Mouse (Mus musculus): ENCODE measurements around the gene Prr15l.

The Prr15l gene

DNA sequence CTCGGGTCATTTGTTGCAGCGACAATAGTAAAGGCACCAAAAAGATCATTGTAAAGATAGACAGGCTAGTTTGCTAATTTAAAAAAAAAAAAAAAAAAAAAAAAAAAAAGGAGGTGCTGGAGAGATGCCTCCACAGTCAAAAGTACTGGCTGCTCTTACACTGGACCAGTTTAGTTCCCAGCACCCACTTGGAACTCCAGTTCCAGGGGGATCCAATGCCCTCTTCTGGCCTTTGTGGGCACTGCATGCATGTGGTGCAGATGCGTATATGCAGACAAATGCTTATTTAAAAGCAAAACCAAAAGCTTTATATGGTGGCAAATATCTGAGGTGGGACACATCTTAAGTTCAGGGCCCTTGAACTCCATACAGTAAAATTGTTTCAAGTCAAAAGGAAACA lies 22.9 kb downstream of the Prr15l start:
- no peak for DNase-seq

- DNase-seq = no peak
Measured at GRCm38 (mm10) chr11:96952426-96952825, 24.5 kb downstream of the Prr15l start.

DNA sequence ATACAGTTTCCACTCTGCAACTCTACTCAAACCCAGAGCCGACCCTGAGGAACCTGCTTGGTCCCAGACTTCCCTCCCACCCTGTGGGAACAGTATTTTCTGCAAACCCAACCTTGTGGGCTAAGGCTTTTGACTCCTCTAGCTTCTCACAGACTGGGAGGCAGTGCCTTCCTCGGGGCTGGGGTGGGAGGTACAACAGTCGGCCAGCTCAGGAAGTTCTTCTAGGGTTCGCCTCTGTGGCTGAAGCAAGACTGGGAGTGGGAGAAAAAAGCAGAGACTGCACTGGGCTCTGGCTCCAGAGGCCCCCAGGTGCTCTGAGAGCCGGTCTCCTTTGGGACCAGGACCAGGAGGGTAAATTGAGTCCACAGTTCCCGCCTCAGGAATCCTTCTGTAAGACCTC lies 25.0 kb downstream of the Prr15l start:
- DNase-seq = no peak

DNA sequence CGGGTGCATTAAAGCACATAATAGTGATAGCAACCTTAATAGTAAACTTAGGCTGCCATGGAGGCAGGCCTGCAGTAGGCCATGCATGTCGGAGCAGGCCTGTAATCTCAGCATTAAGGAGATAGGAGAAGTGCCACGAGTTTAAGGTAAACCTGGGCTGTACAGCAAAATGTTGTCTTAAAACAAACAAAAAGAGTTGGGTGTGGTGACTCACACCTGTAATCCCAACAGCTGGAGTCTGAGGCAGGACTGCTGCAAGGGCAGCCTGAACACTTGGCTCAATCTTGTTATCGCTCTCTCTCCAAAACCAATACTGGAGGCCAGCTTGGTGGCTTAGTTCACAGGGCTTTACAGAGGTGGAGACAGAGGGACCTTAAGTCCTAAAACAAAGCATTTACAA lies 27.2 kb downstream of the Prr15l start:
- no peak for DNase-seq

DNA sequence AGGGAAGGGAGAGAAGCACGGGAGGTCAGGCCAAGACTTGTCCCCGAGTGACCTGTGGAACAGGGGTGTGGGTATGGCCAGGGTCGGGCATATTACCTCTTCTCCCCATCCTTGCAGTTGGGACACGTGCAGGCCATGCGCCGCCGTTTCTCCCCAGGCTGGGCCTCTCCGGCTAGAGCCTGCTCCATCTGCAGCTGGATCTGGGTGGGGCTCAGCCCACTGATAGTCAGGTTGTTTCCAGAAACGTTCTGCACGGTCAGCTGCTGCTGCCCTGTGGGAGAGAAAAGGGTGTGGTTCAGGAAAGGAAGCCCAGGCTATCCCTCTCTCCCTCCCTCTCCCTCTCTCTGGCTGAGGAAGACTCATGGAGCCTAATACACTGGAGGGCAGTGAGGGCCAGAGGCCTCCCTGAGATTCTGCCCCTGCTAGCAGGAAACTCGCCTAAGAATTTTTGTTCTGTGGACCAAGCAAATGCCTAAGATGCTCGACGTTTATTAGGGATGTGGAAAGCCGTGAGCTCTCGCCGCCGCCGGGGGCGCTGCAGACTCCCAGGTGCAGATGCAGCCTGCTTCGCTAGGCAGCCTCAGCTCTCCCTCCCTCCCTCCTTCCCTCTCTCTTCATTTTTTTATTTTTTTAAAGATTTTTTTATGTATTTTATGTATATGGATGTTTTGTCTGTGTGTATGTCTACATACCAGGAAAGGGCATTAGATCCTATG lies 28.3 kb downstream of the Prr15l start:
- DNase-seq = no peak

- no peak for DNase-seq
Measured at GRCm38 (mm10) chr11:96957061-96957805, 29.3 kb downstream of the Prr15l start.

DNA sequence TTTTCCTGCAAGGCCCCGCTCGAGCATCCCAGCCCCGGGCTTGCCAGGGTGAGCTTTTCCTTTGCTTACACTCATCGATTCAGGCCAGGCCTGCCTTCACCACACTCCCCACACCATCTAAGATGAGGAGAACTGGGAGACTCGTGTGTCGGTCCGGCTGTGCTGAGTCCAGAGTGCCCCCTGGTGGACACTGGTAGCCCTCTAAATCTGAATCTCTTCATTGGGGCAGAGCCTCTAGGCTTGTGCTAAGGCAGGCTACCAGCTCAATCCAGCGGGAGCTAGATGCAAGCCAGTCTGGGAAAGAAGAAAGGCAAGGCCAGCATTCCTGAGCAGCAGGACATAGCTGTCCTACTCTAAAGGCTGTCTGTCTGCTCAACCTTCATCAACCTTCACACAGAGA lies 35.7 kb downstream of the Prr15l start:
- DNase-seq = peak; percentile 94 to 95

DNA sequence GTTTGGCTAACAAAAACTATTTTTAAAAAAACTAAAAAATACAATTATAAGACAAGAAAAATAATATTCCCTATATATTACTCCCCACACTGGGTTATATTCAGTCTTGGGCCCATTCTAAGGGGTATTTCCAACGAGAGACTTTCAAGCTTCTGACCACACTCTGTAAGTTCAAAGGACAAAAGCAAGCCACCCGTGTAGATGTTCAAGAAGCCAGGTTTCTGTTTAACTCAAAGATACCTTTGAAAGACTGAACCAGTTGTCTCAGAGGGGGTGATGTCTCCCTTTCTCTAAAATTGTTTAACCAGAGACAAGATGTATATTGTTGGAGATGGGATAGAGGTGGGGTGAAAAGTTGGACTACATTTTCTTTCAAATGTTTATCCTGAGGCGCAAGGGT lies 38.3 kb downstream of the Prr15l start:
- DNase-seq = no peak

GRCm38 (mm10) chr11:96966914-96967543 lies 39.1 kb downstream of the Prr15l start:
- DNase-seq = no peak

- DNase-seq = no peak
Measured at GRCm38 (mm10) chr11:96967544-96968269, 39.8 kb downstream of the Prr15l start.

DNA sequence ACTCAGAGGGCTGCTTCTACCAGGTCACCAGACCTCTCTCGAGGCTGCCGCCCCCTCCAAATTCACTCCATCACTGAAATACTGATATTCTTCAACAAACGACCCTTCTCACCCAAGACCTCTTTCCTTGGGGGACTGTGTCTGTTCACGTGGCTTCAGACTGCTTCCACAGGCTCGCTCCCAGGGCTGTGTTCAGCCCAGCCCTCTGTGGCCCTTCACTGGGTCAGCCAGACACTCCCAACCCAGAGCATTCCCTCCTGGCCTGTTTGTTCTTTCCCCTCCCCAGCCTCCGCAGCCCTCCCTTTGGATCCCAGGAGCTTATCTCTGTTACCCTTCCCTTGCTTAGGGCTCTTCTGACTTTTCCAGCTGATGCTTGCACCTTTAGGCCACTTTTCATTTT lies 40.6 kb downstream of the Prr15l start:
- DNase-seq = no peak

DNA sequence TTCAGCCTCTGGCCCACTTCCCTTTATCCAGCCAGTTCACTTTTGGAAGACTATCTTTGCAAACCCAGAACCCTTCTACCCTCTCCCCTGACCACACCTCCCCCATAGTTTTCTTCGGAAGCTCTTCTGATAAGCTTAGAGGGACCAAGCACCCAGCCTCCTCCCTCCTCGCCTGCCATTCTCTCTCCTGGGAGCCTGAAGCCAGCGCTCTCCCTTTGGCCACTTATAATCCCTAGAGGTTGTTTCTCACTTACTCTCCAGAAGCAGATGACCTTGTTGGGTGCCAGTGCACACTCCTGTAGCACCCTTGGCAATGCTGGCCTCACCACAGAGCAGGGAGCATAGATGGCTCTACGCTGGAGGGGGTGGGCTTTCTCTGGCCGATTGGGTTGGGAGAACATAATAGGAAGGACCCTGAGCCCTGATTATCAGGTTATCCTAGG lies 41.4 kb downstream of the Prr15l start:
- peak in 1 of 2 experiments; percentile 60 for DNase-seq

- DNase-seq = peak; percentile 82 to 87
Measured at GRCm38 (mm10) chr11:96969746-96970145, 41.8 kb downstream of the Prr15l start.

- DNase-seq = no peak
Measured at GRCm38 (mm10) chr11:96970341-96970740, 42.4 kb downstream of the Prr15l start.

DNA sequence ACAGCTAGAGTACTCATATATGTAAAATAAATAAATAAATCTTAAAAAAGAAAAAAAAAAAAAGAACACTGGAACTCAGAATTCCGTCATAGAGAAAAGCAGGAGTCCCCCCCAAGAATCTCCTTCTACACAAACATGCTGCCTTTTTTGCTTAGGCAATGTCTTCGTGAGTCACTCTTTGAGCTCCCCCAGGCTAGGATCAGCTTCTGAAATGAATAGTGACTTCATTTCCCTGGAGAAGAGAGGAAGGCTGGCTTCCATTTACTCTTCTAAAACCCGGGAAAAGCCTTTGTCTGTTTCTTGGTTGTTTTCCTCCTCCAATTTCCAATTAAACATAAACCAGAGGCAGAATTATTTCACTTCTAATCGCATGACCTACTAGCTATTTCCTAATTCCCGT lies 45.0 kb downstream of the Prr15l start:
- no peak for DNase-seq

- DNase-seq = peak; percentile 74 to 81
Measured at GRCm38 (mm10) chr11:96973426-96973964, 45.6 kb downstream of the Prr15l start.

DNA sequence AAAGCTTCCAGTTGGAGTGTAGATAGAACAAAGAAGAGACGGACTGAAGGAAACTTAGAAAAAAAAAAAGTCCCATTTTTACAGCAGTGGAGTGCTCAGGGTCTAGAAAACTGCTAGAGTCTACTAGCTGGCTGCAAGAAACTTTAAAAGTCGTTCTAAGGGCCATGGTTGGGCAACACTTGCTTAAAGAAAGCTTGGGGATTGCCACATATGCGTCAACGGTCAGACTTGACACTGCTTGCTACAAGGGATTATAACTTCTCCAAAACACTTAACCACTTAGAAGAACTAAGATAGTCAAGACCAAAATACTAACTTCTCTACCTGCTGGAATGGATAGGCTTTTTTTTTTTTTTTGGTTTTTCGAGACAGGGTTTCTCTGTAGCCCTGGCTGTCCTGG lies 46.9 kb downstream of the Prr15l start:
- no peak for DNase-seq

- no peak for DNase-seq
Measured at GRCm38 (mm10) chr11:96975511-96976378, 47.8 kb downstream of the Prr15l start.

DNA sequence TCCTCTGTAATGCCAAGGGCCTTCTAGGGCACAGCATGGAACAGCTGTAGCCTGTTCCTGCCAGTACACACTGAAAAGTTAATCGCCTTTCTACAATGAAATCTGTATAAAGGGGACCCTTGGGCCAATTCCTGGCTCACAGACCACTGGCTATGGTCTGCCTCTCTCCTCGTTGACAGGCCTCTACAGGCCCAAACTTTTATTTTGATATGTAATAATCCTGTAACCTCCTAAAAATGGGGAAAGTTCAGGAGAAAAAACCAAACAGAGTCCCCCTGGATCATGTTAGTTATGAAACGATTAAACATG lies 48.4 kb downstream of the Prr15l start:
- DNase-seq = no peak

DNA sequence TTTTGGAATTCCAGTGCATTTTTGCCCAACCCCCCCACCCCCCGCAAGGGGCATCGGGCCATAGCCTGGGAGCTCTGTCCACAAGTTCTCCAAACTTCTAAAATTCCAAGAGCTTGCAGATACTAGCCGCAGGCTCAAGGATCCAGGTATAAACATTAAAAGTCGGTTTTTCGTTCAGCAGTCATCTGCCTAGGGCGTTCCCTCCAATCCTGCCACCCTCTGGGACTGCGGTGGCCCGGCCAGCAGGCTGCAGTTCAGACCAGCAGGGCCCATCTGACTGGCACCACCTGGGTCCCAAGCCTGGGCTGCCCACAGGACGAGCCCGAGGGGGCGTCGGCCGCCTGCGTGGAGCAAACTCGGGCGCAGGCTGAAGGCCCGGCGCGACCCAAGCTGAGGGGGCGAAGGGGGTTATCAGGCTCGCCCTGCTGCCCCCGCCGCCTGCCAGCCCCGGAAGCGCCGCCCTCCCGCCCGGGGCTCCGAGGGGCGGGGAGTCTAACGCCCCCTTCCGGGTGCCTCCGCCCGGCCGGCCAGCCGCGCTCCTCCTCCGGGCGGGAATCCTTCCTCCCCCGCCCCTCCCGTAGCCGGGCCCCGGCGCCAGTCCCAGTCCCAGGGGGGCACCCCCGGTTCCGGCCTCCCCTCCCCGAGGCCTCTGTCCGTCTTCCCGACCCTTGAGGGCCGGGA lies 49.1 kb downstream of the Prr15l start:
- peak; percentile 84 to 93 for DNase-seq

GRCm38 (mm10) chr11:96977606-96978400 lies 49.9 kb downstream of the Prr15l start:
- peak; percentile 98 for DNase-seq
